Mouse (Mus musculus): Measurements from ENCODE around the gene Olfr93. TPM values are rescaled to one million over a fixed set of nuclear protein-coding genes. Genes with fewer than 3 reads are reported as not detected.

The Olfr93 gene
- polyA plus RNA-seq (2021; fragmentation: Nextera tagmentation), result not detected in 2 replicates
- long read RNA-seq, experiment 1, result 0 reads
- long read RNA-seq, experiment 2, result 0 reads

GRCm38 (mm10) chr17:37161394-37161793, at the start of gene Olfr93:
Gene Olfr93, minus strand, starts transcription at chr17:37161494.

GRCm38 (mm10) chr17:37200894-37201293, 39.6 kb upstream of the Olfr93 start, which contains the start of gene Olfr94:
Gene Olfr94, minus strand, starts transcription at chr17:37200994.

GRCm38 (mm10) chr17:37193656-37194055, 32.4 kb upstream of the Olfr93 start, which contains the start of gene Ubd:
Gene Ubd, plus strand, starts transcription at chr17:37193892.

GRCm38 (mm10) chr17:37119988-37120387, 41.3 kb downstream of the Olfr93 start, which contains the start of gene Olfr92:
Gene Olfr92, minus strand, starts transcription at chr17:37120088.

GRCm38 (mm10) chr17:37098178-37098577, 63.1 kb downstream of the Olfr93 start, which contains the start of gene Olfr91:
Gene Olfr91, minus strand, starts transcription at chr17:37098278.

Other genes starting within 250 kb of the Olfr93 start
- 4.9 and 5.6 TPM in 2 replicates for gene Rnf39, start 218.6 kb downstream of the Olfr93 start, polyA plus RNA-seq (2021; fragmentation: Nextera tagmentation)
- gene Ppp1r11, start 209.8 kb downstream of the Olfr93 start, polyA plus RNA-seq (2021; fragmentation: Nextera tagmentation), result 207 and 224 TPM in 2 replicates
- 76.9 and 81.0 TPM in 2 replicates for gene Znrd1, start 202.9 kb downstream of the Olfr93 start, polyA plus RNA-seq (2021; fragmentation: Nextera tagmentation)
- 6.8 and 7.5 TPM in 2 replicates for gene Znrd1as, start 202.9 kb downstream of the Olfr93 start, polyA plus RNA-seq (2021; fragmentation: Nextera tagmentation)
- not detected in 2 replicates for gene 2410137M14Rik, start 180.3 kb downstream of the Olfr93 start, polyA plus RNA-seq (2021; fragmentation: Nextera tagmentation)
- 0.15 TPM in 1 of 2 replicates, not detected in the other for gene H2-M5, start 172.0 kb downstream of the Olfr93 start, polyA plus RNA-seq (2021; fragmentation: Nextera tagmentation)
- 0.85 and 1.7 TPM in 2 replicates for gene Zfp57, start 160.3 kb downstream of the Olfr93 start, polyA plus RNA-seq (2021; fragmentation: Nextera tagmentation)
- gene Mog, start 138.1 kb downstream of the Olfr93 start, polyA plus RNA-seq (2021; fragmentation: Nextera tagmentation), result 88.1 and 99.0 TPM in 2 replicates
- gene Gabbr1, start 115.5 kb downstream of the Olfr93 start, polyA plus RNA-seq (2021; fragmentation: Nextera tagmentation), result 44.8 and 46.3 TPM in 2 replicates
- not detected in 2 replicates for gene Olfr90, start 73.0 kb downstream of the Olfr93 start, polyA plus RNA-seq (2021; fragmentation: Nextera tagmentation)
- not detected in 2 replicates for gene Olfr91, start 63.2 kb downstream of the Olfr93 start, polyA plus RNA-seq (2021; fragmentation: Nextera tagmentation)
- not detected in 2 replicates for gene Olfr92, start 41.4 kb downstream of the Olfr93 start, polyA plus RNA-seq (2021; fragmentation: Nextera tagmentation)
- gene Ubd, start 32.4 kb upstream of the Olfr93 start, polyA plus RNA-seq (2021; fragmentation: Nextera tagmentation), result not detected in 2 replicates
- gene Olfr94, start 39.5 kb upstream of the Olfr93 start, polyA plus RNA-seq (2021; fragmentation: Nextera tagmentation), result not detected in 2 replicates
- gene Olfr95, start 51.6 kb upstream of the Olfr93 start, polyA plus RNA-seq (2021; fragmentation: Nextera tagmentation), result not detected in 2 replicates
- gene Olfr96, start 58.7 kb upstream of the Olfr93 start, polyA plus RNA-seq (2021; fragmentation: Nextera tagmentation), result not detected in 2 replicates
- gene Olfr97, start 75.8 kb upstream of the Olfr93 start, polyA plus RNA-seq (2021; fragmentation: Nextera tagmentation), result not detected in 2 replicates
- gene Olfr98, start 102.3 kb upstream of the Olfr93 start, polyA plus RNA-seq (2021; fragmentation: Nextera tagmentation), result not detected in 2 replicates
- 3.3 and 3.5 TPM in 2 replicates for gene H2-M3, start 108.7 kb upstream of the Olfr93 start, polyA plus RNA-seq (2021; fragmentation: Nextera tagmentation)
- not detected in 2 replicates for gene Olfr99, start 122.0 kb upstream of the Olfr93 start, polyA plus RNA-seq (2021; fragmentation: Nextera tagmentation)
- not detected in 2 replicates for gene Olfr101, start 142.8 kb upstream of the Olfr93 start, polyA plus RNA-seq (2021; fragmentation: Nextera tagmentation)
- not detected in 2 replicates for gene Olfr102, start 155.6 kb upstream of the Olfr93 start, polyA plus RNA-seq (2021; fragmentation: Nextera tagmentation)
- gene Olfr103, start 178.2 kb upstream of the Olfr93 start, polyA plus RNA-seq (2021; fragmentation: Nextera tagmentation), result not detected in 2 replicates
- not detected in 2 replicates for gene Olfr104-ps, start 198.1 kb upstream of the Olfr93 start, polyA plus RNA-seq (2021; fragmentation: Nextera tagmentation)
- gene Olfr105-ps, start 217.5 kb upstream of the Olfr93 start, polyA plus RNA-seq (2021; fragmentation: Nextera tagmentation), result not detected in 2 replicates
- not detected in 2 replicates for gene Olfr106-ps, start 228.9 kb upstream of the Olfr93 start, polyA plus RNA-seq (2021; fragmentation: Nextera tagmentation)
- not detected in 2 replicates for gene Olfr107, start 237.7 kb upstream of the Olfr93 start, polyA plus RNA-seq (2021; fragmentation: Nextera tagmentation)